Mouse (Mus musculus) monocyte, adult 2 months (primary cell): ENCODE data around the gene Egflam.

Experiments
- DNase-seq, 2 experiments: peaks; one replicate each; pipeline ENCODE4 v3.0.0; 2022; ENCODE audit warnings: low spot score in 2 of 2, low read depth in 1 of 2

The Egflam gene

DNA sequence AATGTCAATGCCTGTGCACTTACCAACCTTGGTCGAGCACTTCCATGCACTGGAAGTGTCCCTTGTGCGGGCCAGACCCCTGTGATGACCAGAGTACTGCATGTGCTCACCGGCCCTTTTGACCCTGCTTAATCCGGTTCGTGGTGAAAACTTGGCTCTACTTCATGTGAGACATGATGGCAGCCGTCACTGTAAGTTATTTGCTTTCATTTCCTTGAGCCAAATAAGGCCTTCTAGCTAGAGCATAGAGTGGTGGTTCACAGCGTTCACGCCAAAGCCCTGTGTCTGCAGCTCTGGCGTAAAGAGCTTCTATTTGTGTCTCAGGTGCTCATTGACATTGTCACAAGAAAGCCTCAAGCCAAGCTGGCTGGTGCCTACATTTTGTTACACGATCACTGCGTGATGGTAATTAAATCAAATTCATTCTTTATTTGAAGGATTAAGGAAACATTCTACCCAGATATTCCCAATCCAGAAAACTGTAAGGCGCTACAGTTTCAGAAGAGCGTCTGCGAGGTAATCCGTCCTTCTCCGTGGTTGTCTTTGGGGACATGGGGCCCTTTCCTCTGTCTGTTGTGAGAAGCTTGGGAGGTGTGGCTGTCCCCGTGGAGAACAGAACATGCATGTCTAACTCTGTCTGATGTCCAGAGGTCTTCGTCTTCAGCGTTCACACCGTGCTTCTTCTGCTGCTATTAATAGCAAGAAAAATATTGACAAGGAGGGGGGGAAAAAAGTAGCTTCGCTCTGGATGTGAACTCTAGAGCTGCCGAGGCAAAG is 208.3 kb downstream of the Egflam start:
- no peak for DNase-seq

DNA sequence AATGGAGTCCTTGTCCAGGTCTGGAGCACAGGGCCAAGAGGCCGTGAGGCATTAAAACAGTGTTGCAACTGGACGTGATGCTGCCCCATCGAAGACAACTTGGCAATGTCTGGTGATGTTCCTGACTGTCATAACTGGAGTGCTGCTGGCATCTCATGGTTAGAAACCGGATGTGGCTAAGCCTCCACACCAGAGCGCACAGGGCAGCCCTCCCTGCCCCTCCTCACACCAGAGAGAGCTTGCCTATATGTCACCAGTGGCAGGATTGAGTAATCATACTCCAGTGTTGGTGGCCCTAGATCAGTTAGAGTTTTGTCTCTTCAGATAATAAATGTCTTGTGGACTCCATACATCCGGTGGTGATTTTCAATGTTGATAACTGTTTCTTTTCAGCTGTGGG is 210.5 kb downstream of the Egflam start:
- DNase-seq: no peak

DNA sequence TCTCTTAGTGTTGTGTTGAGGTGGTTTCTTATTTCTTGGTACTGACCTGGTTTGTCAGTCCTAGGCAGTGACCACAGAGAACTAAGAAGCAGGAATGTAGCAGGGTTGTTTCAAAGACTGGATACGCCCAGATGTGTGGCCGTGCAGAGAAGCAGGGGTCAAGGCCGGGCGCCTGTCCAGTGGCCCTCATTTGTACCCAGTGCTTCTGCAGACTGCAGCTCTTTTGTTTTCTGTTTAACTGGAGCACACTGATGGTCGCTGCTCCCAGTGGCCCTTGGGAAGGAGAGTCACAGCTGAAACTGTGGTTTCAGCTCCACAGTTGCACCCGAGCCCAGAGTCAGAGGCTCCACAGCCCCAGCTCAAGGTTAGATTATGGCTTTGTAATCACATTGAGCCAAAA is 217.6 kb downstream of the Egflam start:
- no peak for DNase-seq

DNA sequence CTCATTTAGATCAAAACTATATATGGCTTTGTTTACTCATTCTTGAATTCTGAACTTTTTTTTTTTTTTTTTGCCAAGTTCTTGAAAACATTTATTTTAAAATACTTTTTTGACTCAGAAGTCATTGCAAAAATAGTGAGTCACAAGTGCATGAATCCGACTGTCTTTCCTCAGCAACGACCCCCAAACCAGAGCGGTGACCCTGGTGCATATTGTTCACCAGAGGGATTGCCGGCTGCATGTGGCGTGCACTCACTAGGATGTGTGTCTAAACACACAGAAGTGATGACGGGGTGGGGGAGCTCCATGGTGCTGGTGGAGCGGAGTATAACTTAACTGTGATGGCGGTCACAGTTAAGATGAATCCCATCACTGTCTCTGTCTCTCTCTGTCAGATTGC is 224.4 kb downstream of the Egflam start:
- DNase-seq: no peak

DNA sequence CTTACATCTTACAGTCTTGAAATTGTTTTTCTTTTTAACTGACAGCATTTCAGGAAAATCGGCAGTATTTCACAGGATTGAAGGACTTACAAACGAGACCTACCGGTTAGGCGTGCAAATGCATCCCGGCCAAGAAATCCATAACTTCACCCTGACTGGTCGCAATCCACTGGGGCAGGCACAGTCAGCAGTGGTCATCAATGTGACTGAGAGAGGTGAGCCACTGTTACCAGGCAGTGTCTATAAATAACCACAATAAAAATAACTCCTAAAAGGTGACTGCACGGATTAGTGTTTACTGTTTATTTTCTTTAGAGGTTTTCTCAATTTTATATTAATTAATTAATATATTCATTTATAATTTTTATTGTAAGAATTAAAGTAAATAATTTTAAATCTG is 224.8 kb downstream of the Egflam start:
- DNase-seq: no peak

DNA sequence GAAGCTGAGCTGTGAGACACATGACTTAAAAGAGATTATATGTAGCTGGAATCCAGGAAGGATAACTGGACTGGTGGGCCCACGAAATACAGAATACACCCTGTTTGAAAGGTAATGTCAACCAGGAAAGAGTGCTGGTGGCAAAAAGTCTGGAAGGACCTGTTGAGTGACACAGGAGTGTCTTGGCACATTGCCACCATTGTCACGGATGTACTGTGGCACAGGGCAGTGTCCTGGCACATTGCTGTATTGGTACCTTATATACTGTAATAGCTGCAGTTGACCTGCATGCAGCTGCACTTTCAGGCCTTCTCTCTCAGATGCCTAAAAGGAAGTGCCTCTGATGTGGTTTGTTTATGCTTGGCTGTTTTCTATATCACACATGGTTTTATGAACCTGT is 225.3 kb downstream of the Egflam start:
- DNase-seq: no peak

DNA sequence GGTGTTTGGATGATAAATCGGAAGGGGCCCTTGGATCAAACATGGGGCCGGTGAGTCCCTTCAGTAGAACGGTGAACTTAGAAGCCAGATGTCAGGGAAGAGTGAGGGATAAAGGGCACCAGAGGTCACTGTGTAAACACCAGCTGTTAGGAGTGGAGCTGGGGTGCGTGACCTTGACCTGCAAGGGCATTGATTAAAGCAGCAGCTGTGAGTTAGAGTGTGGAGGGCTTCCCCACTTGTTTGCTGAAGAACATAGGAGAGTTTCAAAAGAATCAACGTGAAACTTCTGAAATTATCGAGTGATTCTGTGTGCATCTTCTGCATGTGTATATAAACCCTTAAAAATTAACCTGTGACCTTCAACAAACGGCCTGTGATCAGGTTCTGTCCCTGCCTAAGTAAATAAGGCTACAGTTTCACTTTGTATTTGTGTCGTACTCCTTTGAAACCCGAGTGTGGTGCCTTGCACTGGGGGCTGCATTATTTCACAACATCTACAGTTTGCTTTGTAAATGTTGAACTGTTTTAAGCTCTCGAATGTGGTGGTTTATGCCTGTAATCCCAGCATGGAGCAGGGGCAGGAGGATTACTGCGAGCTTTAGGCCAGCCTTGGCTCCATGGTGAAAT is 230.2 kb downstream of the Egflam start:
- DNase-seq: no peak

DNA sequence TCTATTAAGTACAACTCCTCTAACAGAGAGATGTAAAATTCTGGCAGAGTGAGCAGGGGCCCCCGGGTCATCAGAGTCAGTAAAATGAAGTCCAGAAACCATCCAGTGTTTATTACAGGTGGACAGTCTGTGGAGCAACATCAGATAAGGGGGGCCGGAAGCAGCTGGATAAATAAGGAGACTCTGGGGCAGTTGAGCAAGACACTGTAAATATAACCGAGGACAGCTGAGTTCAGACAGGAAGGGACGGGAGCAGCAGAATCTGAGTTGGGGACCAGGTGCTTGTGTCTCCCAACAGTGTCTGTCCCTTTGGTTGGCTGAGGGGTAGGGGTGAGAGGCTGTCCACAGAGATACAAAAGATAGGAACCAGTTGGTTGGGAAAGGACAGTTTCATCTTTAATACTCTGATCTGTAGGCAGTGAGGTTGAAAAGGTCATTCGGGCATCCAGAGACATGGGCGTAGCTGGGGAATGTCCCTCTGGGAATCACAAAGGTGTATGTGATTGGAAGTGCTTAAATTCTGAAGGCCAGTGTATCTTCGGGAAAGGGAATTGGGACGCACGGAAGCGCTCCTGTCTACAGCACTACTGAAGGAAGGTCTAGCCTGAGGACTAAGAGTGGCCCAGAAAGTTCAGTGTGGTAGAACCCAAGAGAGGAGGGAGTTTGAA is 230.8 kb downstream of the Egflam start:
- no peak for DNase-seq

DNA sequence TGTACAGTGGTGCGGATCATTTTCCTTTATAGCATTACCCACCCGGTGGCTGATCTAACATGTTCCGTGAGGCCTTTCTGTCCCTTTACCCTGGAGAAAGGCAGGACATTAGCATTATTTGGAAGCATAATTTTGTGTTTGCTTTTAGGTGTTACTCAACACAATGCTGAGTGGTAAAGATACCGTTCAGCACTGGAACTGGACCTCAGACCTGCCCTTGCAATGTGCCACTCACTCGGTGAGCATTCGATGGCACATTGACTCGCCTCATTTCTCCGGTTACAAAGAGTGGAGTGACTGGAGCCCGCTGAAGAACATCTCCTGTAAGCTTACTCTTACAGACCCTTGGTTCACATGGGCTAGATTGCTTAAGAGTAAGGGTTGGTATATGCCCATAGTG is 231.5 kb downstream of the Egflam start:
- DNase-seq: no peak

DNA sequence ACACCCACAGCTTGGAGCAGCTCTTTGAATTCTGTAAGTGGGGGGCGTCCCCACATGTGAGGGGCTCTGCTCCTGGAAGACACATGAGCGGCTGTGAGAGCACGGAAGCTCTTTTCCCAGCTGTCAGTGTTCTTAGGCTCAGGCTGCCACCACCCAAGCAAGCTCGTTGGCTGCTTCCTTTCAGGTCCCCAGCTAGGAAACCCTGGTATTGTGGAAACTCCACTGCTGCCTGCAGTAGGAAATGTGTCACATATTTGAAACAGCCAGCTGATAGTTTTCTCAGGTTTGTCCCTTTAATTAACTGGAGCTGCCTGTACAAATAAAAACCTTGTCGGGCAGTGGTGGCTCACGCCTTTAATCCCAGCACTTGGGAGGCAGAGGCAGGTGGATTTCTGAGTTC is 234.3 kb downstream of the Egflam start:
- DNase-seq: no peak

DNA sequence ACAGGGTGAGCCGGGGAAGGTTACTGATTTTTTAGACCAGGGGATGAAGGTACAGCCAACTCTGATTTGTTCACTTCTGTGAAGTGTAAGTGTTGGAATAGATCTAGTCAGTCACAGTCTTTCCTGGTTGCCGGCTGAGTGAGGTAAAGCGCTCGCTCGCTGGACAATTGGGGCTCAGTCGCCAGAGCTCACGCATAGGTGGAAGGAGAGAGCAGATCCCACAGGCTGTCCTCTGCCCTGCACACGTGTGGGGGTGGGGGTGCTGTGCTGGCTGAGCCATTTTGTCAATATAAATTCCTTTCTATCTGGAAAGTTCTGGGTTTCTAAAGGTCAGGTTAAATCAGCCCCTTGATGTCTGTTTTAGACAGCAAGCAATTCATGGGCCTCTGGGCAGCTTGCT is 237.9 kb downstream of the Egflam start:
- DNase-seq: no peak

DNA sequence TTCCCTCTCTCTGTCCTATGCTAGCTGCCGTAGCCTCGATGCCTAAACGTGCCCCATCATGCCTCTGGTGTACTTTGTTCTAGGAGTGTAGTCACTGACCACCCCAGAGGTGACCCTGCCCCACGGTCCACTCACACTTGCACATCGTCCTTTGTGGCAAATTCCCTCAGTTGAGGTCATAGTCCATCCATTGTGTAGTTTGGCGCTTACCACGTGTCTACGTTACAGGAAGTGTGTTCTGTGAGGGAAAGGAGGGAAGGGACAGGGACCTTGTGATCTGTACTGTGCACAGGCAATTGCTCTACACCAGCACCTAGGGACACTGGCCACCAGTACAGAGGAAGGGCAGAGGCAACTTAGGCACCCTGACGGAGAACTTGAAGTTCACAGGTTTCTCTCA is 238.3 kb downstream of the Egflam start:
- DNase-seq: no peak

DNA sequence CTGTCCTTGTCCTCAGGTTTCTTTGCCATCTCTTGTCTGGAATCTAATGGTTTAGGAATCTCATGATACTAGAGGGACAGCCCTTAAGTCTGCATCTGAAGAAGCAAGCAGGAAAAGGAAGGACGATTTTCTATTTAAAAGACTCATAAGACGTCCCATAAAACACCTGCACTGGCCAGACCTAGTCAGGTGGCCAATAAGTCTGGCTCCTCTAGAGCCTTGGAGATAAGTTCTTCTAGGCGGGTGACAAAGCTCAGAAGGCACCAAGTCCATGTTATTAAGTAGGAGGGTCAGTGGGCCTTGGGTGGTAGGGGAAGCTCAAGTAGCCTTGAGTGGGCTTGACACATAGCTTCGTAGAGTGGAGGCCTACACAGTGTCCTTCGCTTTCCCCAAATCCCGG is 240.5 kb downstream of the Egflam start:
- DNase-seq: no peak
